In the genomic region with DNA sequence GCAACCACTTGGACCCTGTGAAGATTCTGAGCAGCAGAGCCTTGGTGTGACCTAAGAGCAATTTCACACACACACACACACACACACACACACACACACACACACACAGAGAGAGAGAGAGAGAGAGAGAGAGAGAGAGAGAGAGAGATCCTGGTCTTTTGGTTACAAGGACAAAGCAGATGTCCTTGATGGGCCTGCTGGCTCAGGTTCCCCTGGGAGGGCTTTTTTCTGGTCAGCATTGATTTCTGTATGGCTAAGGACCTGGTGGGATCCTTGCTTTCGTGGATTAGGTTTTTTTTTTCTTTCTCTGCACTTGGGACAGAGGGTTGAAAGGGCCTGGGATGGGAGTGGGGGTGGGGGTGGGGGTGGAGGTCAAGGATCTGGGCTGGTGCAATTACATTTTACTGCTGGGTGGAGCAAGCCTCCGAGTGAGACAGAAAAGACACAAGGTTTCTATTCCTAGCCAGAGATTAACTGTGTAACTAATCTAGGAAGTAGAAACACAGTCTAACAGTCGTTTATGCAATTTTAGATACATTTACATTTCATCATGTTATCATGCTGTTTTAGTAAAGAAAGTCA, we compare ENCODE assay signal across 1 mouse cellular context.
TF ChIP-seq lines count a peak whose summit lies in the region.

No protein-coding gene starts in this region.

TF ChIP-seq in CH12.LX, 34 proteins besides CTCF, POLR2A, EP300 and RAD21 (continued from another document):
- TF ChIP-seq E2F4 (IDR thresholded peaks at IDR 0.05; ENCODE audit: insufficient replicate concordance, low read depth, low read length) (no peak), MEF2A (IDR thresholded peaks at IDR 0.05; ENCODE audit: borderline replicate concordance, low read depth, low read length) (no peak), MAX (IDR thresholded peaks at IDR 0.05; ENCODE audit: low read length) (no peak)
